Mouse (Mus musculus) neural tube, embryonic 12.5 days (tissue): ENCODE data around the gene Wbp2. TPM values are rescaled to one million over a fixed set of nuclear protein-coding genes. Genes with fewer than 3 reads are reported as not detected.
"Not testable (repeated sequence)": the region's sequence is repeated elsewhere in the genome, so short reads cannot be mapped to it uniquely, and the experiment has no call there.

Source experiments
- ATAC-seq: fragments of 200-750 bp; cut with Nextera tagmentation; 2 replicates; pipeline ENCODE4 v1.8.0; 2017; ENCODE audit warnings: low read depth, mild to moderate bottlenecking, moderate TSS enrichment, moderate library complexity; ENCODE audit not compliant: low FRiP score
- H3K27ac ChIP-seq: fragments of 300-500 bp; sonication (generic); 2 replicates; pipeline ENCODE4 v1.5.1; 2016
- H3K27me3 ChIP-seq: fragments of 300-500 bp; sonication (generic); replicated peaks from 2 replicates; pipeline ENCODE4 v1.6.1; 2016; ENCODE audit warnings: mild to moderate bottlenecking
- H3K36me3 ChIP-seq: fragments of 300-500 bp; sonication (generic); 2 replicates; pipeline ENCODE4 v1.6.1; 2016; ENCODE audit warnings: mild to moderate bottlenecking
- H3K4me1 ChIP-seq: fragments of 300-500 bp; sonication (generic); 2 replicates; pipeline ENCODE4 v1.6.1; 2016
- H3K4me2 ChIP-seq: fragments of 300-500 bp; sonication (generic); replicated peaks from 2 replicates; pipeline ENCODE4 v1.6.1; 2016; ENCODE audit warnings: mild to moderate bottlenecking
- H3K4me3 ChIP-seq: fragments of 300-500 bp; sonication (generic); 2 replicates; pipeline ENCODE4 v1.5.1; 2016
- H3K9ac ChIP-seq: fragments of 300-500 bp; sonication (generic); 2 replicates; pipeline ENCODE4 v1.6.1; 2016; ENCODE audit warnings: mild to moderate bottlenecking
- H3K9me3 ChIP-seq: fragments of 300-500 bp; sonication (generic); 2 replicates; pipeline ENCODE4 v1.6.1; 2016; ENCODE audit warnings: mild to moderate bottlenecking
- WGBS: fragments of 180-500 bp; shearing (Covaris S2); methylation state at CpG from one replicate; pipeline ENCODE4 v1.1.7; 2016; 5-methylcytosine and 5-hydroxymethylcytosine counted together
- polyA plus RNA-seq: library from polyadenylated mRNA; unstranded; fragments of >200 nt; fragmentation: Nextera tagmentation; extraction: Ambion mirVana; gene quantifications from 2 replicates; pipeline ENCODE4 v1.2.1, GENCODE M21; 2016

Wbp2 gene
- polyA plus RNA-seq, 1 experiment from 2014 or later: 110 TPM

- Histone ChIP-seq H3K36me3 (peaks cover 17% of the 10 kb centered on the region), H3K9ac (0 out of 2 replicates have a peak within 1 kb of the TSS, but pooled peaks have one; percentile 21), H3K27ac (no peak within 1 kb of the TSS; the same call in 1 of the 2 replicates), H3K4me1 (peaks cover 33% of the 10 kb centered on the region), H3K4me2 (peak within 1 kb of the TSS; percentile 44), H3K9me3 (0 out of 2 replicates have a peak, but pooled peaks cover 3% of the 10 kb centered on the region), H3K4me3 (no peak within 1 kb of the TSS), H3K27me3 (no peaks in the 10 kb centered on the region)
- 32% methylated on average over 23 of the region's 23 CpGs for WGBS
- ATAC-seq: no peak
Measured at GRCm38 (mm10) chr11:116127156-116127980, 40.6 kb upstream of the Wbp2 start, which contains the start of gene Trim47. Gene Trim47, minus strand, starts transcription at chr11:116127210.

DNA sequence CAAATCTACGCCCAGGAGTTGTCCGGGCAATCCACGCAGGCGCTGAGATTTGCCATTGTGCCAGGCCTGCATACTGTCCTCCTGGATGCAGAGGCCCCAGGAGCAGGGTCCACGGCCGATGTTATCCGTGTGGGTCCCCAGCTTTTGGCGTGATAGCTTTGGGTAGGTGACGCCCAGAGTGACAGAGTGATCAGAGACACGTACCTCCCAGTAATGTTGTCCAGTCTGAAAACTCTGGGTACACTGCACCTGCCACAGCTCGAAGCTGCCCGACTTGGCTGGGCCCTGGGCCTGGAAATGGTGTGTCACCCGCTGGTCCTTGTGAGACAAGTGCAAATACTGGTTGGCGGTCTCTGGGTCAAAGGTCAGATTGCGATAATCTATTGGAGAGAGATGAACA, 39.5 kb upstream of the Wbp2 start:
- no peaks in the 10 kb centered on the region for H3K27me3 ChIP-seq
- H3K9me3 ChIP-seq: 0 out of 2 replicates have a peak, but pooled peaks cover 3% of the 10 kb centered on the region
- ATAC-seq: no peak
- H3K4me2 ChIP-seq: no peak overlapping the region
- no peak overlapping the region for H3K27ac ChIP-seq
- H3K36me3 ChIP-seq: peaks cover 9% of the 10 kb centered on the region
- H3K9ac ChIP-seq: no peak overlapping the region
- 94% methylated on average over 15 of the region's 15 CpGs for WGBS
- H3K4me1 ChIP-seq: peaks cover 27% of the 10 kb centered on the region
- H3K4me3 ChIP-seq: no peak overlapping the region

DNA sequence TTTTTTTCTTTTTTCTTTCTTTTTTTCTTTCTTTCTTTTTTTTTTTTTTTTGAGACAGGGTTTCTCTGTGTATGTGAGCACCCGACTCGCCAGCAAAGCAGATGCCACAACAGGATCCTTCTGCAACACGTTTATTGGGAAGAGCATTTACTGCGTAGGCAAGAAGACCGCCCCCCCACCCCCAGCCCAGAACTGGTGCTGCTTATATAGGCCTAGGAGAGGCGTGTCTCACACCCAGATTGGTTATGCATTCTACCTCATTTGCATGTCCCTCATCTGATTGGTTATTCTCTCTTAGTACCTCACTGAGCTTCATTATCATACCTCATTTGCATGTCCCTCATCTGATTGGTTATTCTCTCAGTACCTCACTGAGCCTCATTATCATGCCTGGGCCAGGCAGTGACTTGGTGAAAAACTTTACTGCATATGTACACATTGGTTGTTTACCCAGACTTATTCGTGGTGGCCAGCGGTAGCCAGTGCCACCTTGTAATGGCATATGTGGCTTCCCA, 35.0 kb upstream of the Wbp2 start:
- not testable (repeated sequence) for H3K9ac ChIP-seq

GRCm38 (mm10) chr11:116117819-116118218, 31.0 kb upstream of the Wbp2 start:
- Histone ChIP-seq H3K9me3 (no peaks in the 10 kb centered on the region), H3K4me3 (no peak overlapping the region), H3K36me3 (no peaks in the 10 kb centered on the region), H3K9ac (no peak overlapping the region), H3K27ac (no peak overlapping the region), H3K27me3 (no peaks in the 10 kb centered on the region), H3K4me2 (no peak overlapping the region), H3K4me1 (no peaks in the 10 kb centered on the region)
- no peak for ATAC-seq

More for the DNA sequence above, 35.0 kb upstream of the Wbp2 start:
- not testable (repeated sequence) for ATAC-seq, H3K4me1 ChIP-seq, H3K4me2 ChIP-seq, H3K36me3 ChIP-seq, H3K9me3 ChIP-seq, H3K27ac ChIP-seq, H3K27me3 ChIP-seq, H3K4me3 ChIP-seq
- 88% methylated on average over 8 of the region's 8 CpGs for WGBS

DNA sequence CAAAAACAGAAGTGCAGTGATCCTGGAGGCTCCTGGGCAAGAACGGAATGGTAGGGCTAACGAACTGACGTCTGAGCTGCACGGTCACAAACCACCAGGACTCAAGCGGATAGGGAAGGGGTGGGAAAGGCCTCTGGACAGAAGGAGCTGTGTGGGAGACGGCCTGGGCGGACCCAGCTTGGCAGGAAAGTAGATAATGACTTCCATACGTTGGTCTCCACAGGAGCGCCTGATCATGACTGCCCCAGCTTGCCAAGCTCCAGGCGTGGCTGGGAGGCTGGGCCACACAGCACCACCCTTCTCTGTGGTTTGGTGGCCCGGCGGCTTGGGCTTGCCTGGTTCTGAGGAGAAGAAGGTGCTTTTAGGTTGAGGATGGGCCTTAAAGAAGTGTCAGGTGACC, 30.4 kb upstream of the Wbp2 start:
- Histone ChIP-seq H3K9me3 (no peaks in the 10 kb centered on the region), H3K4me1 (no peaks in the 10 kb centered on the region), H3K4me2 (no peak overlapping the region), H3K9ac (no peak overlapping the region), H3K4me3 (0 out of 2 replicates have a peak overlapping the region, but pooled peaks have one; percentile 1), H3K27me3 (no peaks in the 10 kb centered on the region), H3K36me3 (no peaks in the 10 kb centered on the region), H3K27ac (no peak overlapping the region)
- ATAC-seq: no peak
- 72% methylated on average over 12 of the region's 12 CpGs for WGBS

DNA sequence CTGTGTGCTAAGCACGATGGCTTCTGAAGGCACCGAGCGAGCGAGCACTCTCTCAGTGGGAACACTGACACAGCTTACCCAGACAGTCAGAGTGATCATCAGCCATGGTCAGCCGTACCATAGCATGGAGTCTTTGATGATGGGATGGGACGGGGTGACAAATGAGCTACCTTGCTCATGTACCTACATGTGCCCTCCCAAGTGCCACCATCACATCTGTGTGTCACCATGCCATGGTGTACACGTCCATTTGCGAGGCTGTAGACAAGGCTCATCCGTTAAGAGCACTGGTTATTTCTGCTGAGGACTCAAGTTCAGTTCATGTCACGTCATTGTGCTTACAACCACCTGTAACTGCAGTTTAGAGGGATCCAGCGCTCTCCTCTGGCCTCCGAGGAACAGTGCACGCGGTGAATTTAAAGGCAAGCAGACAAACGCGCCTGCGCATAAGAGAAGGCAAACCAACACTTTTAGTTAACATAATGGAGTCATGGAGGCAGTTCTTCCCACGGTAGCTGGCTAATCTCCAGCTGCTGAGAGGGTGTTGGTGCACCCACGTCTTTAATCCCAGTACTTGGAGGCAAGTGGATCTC, 24.9 kb upstream of the Wbp2 start:
- no peak for ATAC-seq
- Histone ChIP-seq H3K9me3 (no peaks in the 10 kb centered on the region), H3K4me3 (no peak overlapping the region), H3K27me3 (peaks cover 53% of the 10 kb centered on the region), H3K4me1 (peaks cover 20% of the 10 kb centered on the region), H3K4me2 (no peak overlapping the region), H3K36me3 (no peaks in the 10 kb centered on the region), H3K27ac (no peak overlapping the region), H3K9ac (no peak overlapping the region)
- WGBS: 85% methylated on average over 19 of the region's 19 CpGs

DNA sequence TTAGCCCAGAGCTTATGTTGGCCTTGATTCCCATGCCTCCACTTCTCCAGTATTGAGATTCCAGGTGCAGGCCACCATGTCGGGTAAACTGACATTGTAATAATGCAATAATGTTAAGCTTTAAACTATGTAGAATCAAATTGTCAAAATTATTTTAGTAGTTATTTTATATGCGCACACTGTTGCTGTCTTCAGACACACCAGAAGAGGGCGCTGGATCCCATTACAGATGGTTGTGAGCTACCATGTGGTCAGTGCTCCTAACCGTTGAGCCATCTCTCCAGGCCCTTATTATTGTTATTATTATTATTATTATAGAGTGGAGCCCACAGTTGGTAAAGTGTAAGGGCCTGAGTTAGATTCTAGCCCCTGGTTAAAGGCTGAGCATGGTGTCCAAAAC, 24.3 kb upstream of the Wbp2 start:
- no peak for ATAC-seq
- H3K27ac ChIP-seq: no peak overlapping the region
- no peak overlapping the region for H3K4me2 ChIP-seq
- peaks cover 26% of the 10 kb centered on the region for H3K4me1 ChIP-seq
- WGBS: 78% methylated on average over 4 of the region's 4 CpGs
- H3K36me3 ChIP-seq: no peaks in the 10 kb centered on the region
- peaks cover 59% of the 10 kb centered on the region for H3K27me3 ChIP-seq
- no peak overlapping the region for H3K4me3 ChIP-seq
- no peaks in the 10 kb centered on the region for H3K9me3 ChIP-seq
- no peak overlapping the region for H3K9ac ChIP-seq

DNA sequence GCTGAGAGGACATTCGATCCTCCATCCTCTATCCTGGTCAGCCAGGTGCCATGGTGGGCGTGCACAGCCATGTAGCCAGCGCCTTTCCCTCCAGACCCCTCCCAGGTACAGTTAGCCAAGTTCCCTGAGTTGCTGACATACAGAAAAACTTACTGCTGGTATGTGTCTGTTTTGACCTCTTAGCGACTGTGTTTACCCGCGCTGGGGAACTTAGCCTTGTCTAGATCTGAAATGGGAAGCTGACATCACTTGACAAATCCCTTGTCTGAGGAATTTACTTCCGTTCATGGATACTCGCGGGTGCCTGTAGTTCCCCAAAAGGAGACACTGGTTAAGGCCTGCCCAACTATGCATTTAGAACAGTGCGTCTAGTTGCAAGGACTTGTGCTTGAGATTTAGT, 23.7 kb upstream of the Wbp2 start:
- H3K4me2 ChIP-seq: peak overlapping the region; percentile 57
- ATAC-seq: no peak
- H3K9ac ChIP-seq: no peak overlapping the region
- no peaks in the 10 kb centered on the region for H3K36me3 ChIP-seq
- H3K27ac ChIP-seq: no peak overlapping the region
- H3K4me1 ChIP-seq: peaks cover 29% of the 10 kb centered on the region
- peak overlapping the region; percentile 22 for H3K4me3 ChIP-seq
- H3K9me3 ChIP-seq: no peaks in the 10 kb centered on the region
- 39% methylated on average over 10 of the region's 10 CpGs for WGBS
- peaks cover 64% of the 10 kb centered on the region for H3K27me3 ChIP-seq

DNA sequence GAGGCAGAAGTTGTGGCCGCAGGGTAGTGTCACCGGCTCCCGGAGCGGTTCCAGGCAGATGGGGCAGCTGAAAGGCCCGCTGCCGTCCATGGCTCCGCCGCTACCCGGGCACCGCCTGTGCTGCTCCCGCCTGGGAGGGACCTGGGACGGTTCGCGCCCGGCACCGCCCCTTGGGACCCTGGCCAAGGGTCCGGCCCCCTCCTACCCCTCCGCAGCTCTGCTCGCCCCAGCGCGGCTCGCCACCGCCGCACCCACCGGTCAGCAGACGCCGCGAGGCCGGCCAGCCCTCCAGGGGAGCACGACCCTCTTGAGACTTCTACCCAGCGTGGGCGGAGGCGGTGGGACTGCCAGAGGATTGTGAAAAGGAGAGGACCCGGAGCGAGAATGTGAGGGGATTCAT, 23.3 kb upstream of the Wbp2 start:
- H3K4me2 ChIP-seq: peak overlapping the region; percentile 57
- H3K9ac ChIP-seq: peak overlapping the region; percentile 38; the same call in 1 of the 2 replicates
- H3K27ac ChIP-seq: no peak overlapping the region
- H3K27me3 ChIP-seq: peaks cover 68% of the 10 kb centered on the region
- no peaks in the 10 kb centered on the region for H3K9me3 ChIP-seq
- 2% methylated on average over 35 of the region's 35 CpGs for WGBS
- H3K4me1 ChIP-seq: peaks cover 29% of the 10 kb centered on the region
- no peak for ATAC-seq
- peak overlapping the region; percentile 22 for H3K4me3 ChIP-seq
- no peaks in the 10 kb centered on the region for H3K36me3 ChIP-seq

GRCm38 (mm10) chr11:116109441-116110081, 22.8 kb upstream of the Wbp2 start:
- peaks cover 30% of the 10 kb centered on the region for H3K4me1 ChIP-seq
- no peak for ATAC-seq
- peak overlapping the region; percentile 22 for H3K4me3 ChIP-seq
- H3K9ac ChIP-seq: peak overlapping the region; percentile 38
- 2% methylated on average over 69 of the region's 70 CpGs for WGBS
- peaks cover 68% of the 10 kb centered on the region for H3K27me3 ChIP-seq
- no peaks in the 10 kb centered on the region for H3K36me3 ChIP-seq
- no peaks in the 10 kb centered on the region for H3K9me3 ChIP-seq
- peak overlapping the region; percentile 57 for H3K4me2 ChIP-seq
- H3K27ac ChIP-seq: peak overlapping the region; percentile 15; the same call in 1 of the 2 replicates

GRCm38 (mm10) chr11:116108464-116109137, 21.8 kb upstream of the Wbp2 start:
- H3K27ac ChIP-seq: no peak overlapping the region
- H3K9ac ChIP-seq: no peak overlapping the region
- no peaks in the 10 kb centered on the region for H3K9me3 ChIP-seq
- H3K4me1 ChIP-seq: peaks cover 40% of the 10 kb centered on the region
- ATAC-seq: no peak
- H3K4me3 ChIP-seq: peak overlapping the region; percentile 22; the same call in 1 of the 2 replicates
- no peaks in the 10 kb centered on the region for H3K36me3 ChIP-seq
- H3K27me3 ChIP-seq: peaks cover 68% of the 10 kb centered on the region
- WGBS: 4% methylated on average over 23 of the region's 23 CpGs
- H3K4me2 ChIP-seq: peak overlapping the region; percentile 57
